Mouse (Mus musculus): ENCODE data around the gene Cnot2. TPM values are rescaled to one million over a fixed set of nuclear protein-coding genes. Genes with fewer than 3 reads are reported as not detected.

Gene Cnot2
- polyA plus RNA-seq, 1 experiment, result 24.9 TPM

DNA sequence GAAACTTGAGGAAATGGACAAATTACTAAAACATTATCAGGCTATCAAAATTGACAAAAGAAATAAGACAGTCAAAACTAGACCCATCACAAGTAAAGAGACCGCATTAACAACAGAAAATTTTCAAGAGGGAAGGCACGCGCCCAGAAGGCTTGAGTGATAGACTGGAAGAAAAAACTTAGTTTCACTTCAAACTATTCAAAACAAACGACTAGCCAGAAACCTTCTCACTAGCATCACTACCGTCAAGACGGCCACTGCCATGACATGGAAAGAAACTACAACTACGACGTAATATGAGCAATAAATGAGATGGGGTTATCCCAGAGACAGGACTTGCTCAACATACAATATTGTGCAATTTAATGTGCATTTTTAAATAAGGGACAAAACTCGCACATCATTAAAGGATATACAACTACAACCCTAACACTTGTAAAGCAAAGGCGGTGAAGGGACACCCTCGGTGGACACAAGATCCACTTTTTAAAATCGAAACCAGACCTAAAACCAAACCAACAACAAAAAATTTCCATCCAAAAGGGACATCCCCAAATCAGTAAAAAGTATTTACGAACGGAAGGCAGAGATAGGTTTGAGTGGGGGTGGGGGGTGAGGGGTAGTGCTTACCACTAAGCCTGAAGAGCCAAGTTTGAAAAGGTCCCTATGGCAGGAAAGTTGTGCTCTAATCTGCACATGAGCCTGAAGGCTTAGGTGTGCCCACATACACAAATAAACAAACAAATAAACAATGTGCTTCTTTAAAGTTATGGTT lies 16.3 kb downstream of the Cnot2 start:
- DNase-seq (ENCODE audit: low read depth, low spot score), result no peak
- 87% methylated on average over 14 of the region's 14 CpGs for WGBS

DNA sequence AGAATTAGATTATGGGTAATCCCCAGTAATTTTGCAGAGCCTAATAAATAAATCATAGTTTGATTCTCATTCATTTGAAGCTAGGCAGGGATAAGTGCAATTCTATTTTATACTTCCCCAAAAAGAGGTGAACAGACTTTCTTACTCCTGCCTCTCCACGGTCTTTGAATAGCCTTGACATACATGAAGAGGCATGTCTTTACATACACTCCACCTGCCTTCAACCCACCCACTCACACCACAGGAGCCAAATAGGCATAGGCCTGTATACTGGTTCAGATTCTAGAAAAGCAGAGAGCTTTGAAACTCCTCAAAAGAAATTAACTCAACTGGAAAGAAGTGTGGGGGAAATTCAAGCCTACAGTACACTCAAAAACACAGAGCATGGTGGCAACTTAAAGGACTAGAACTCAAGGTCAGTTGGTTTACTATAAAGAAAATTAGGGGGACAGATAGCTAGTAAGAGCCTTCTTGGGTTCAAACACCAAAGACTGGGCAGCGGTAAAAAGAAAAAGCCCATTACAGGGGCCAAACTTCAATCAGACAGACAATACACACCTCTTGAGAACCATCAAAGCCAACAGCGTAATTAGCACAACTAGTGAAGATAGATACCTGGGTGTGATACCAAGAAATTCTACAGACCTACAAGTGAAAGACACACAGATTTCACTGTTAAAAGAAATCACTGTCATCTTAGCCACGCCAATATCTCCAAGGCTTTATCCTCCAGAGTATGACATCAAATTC lies 18.4 kb downstream of the Cnot2 start:
- WGBS, result 81% methylated on average over 4 of the region's 4 CpGs
- DNase-seq (ENCODE audit: low read depth, low spot score), result no peak

- DNase-seq (ENCODE audit: low read depth, low spot score), result no peak
- WGBS, result 75% methylated on average over 4 of the region's 4 CpGs
Measured at GRCm38 (mm10) chr10:116562210-116562609, 19.1 kb downstream of the Cnot2 start.

- WGBS, result 29% methylated on average over 1 of the region's 1 CpGs
- DNase-seq (ENCODE audit: low read depth, low spot score), result no peak
Measured at GRCm38 (mm10) chr10:116559171-116559570, 22.1 kb downstream of the Cnot2 start.

- 88% methylated on average over 1 of the region's 1 CpGs for WGBS
- no peak for DNase-seq (ENCODE audit: low read depth, low spot score)
Measured at GRCm38 (mm10) chr10:116557166-116557565, 24.1 kb downstream of the Cnot2 start.

DNA sequence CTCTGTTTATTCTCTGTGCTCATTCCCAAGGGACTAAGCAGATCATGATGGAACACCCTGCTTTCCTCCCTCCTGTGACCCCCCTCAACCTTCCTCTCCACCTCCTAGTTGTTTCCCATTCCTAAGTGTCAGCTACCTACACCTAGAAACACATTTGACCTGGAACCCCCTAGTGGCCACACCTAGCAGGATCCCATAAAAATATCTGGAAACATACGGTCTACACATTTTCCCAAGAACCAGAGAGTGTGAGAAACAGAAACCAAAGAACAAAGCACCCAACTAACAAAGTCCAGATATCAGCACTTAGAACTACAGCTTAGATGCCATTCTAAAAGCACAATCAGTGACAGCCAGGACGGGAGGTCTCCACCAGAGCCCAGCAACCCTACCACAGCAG lies 26.9 kb downstream of the Cnot2 start:
- DNase-seq (ENCODE audit: low read depth, low spot score), result no peak
- WGBS, result 26% methylated on average over 2 of the region's 2 CpGs

DNA sequence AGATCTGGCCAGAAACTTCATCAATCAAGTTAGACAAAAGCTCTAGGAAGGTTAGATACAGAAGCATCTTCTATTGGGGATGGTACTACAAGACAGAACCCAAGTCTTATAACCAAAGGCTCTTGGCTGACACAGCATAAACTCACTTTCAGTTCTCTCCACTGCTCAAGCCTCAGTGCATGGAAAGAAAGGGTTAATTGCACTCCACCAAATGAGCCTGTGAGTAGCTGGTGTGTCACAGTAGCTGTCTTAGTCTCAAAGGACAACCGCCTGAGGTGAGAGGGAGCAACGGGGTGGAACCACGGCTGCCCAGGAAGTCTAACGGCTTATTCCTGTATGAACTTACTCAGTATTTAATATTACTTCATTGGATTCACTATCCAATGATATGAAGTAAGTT lies 33.4 kb downstream of the Cnot2 start:
- WGBS, result 32% methylated on average over 4 of the region's 4 CpGs
- no peak for DNase-seq (ENCODE audit: low read depth, low spot score)

GRCm38 (mm10) chr10:116546177-116546576 lies 35.1 kb downstream of the Cnot2 start:
- no peak for DNase-seq (ENCODE audit: low read depth, low spot score)
- WGBS, result 91% methylated on average over 3 of the region's 3 CpGs

DNA sequence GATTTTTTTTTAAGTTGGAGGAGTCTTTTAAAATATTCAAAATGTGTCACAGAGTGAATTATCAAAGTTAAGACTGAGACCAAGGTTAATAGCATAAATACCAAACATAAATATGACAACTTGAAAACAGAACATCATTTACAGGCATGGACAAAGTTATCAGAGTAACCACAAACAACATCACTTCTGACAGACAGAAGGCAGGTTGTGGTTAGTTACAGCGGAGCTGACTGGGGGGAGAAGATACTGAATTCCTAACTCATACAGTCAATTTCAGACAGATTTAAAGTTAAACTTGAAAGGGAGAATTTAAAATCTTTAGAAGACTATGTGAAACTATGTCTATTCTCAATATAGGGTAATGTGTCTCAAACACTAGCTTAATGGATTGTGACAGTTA lies 38.2 kb downstream of the Cnot2 start:
- WGBS, result 94% methylated on average over 1 of the region's 1 CpGs
- no peak for DNase-seq (ENCODE audit: low read depth, low spot score)

DNA sequence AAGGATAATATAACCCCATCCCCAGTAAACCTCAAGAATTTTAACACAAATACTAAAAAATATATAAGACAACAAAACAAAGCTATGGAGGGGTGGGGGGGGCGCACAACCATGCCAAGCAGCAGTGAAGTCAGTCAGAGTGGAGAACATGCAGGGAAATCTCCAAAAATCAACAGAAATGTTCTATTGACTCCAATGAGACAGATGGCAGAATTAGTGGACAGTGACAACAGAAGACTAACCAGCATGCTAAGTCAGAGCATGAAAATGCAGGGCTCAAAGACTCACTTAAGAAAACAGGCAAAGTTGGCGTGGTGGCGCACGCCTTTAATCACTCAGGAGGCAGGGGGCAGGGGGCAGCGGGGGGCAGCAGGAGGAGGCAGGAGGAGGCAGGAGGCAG lies 40.6 kb downstream of the Cnot2 start:
- WGBS, result 78% methylated on average over 5 of the region's 5 CpGs
- no peak for DNase-seq (ENCODE audit: low read depth, low spot score)

GRCm38 (mm10) chr10:116537495-116537894 lies 43.8 kb downstream of the Cnot2 start:
- DNase-seq (ENCODE audit: low read depth, low spot score), result no peak
- 87% methylated on average over 3 of the region's 3 CpGs for WGBS

DNA sequence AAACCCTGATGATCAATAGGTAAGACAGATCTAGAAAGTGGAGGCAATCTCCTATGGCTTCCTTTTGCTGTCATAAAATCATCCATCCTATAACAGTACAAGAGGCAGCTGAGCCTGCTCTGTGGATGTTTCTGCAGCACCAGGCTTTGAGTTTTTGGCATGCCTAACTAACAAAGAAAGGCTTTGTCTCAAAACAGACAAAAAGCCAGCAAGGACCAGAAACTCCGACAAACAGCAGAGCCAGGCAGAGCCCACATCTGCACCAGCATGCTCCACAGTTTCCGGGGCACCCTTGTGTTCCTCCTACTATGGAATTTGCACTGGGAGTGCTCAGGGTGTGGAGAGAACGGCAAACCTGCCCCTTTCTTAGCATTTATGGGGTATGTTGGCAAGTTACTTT lies 47.0 kb downstream of the Cnot2 start:
- peak; percentile 50 for DNase-seq (ENCODE audit: low read depth, low spot score)
- WGBS, result 19% methylated on average over 3 of the region's 3 CpGs

- DNase-seq (ENCODE audit: low read depth, low spot score), result no peak
- whole genome bisulfite sequencing, result 44% methylated on average over 3 of the region's 3 CpGs
Measured at GRCm38 (mm10) chr10:116532561-116532960, 48.8 kb downstream of the Cnot2 start.

DNA sequence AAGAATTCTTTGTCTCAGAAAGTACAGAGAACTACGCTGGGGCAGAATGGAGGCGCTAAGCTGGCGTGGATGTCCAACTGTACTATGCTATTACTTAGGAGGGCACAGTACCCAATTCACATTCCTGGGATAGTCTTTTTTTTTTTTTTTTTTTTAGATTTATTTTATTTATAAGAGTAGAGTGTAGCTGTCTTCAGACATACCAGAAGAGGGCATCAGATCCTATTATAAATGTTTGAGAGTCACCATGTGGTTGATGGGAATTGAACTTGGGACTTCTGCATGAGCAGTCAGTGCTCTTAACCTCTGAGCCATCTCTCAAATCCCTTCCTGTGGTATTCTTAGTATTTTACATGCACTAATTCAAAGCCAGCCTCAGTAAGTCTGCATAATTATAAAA lies 50.2 kb downstream of the Cnot2 start:
- WGBS, result 87% methylated on average over 3 of the region's 3 CpGs
- no peak for DNase-seq (ENCODE audit: low read depth, low spot score)

DNA sequence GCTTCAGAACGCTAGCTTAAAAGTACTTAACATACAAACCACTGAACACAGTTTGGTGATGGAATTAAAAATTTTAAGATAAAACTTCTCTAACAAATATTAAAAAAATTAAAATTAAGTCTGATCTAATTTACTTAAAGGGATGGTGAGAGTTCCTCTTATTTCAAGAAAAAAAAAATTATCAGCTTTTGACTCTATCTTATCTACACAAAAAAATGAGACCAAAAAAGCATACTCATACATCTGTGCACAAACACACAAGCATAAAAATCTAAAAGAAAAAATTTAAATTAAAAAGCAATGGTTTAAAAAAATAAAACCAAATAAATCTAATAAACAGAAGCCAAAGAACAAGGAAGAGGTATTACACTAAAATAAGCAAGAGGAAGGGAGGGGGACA lies 61.7 kb downstream of the Cnot2 start:
- 91% methylated on average over 1 of the region's 1 CpGs for WGBS
- DNase-seq (ENCODE audit: low read depth, low spot score), result no peak

DNA sequence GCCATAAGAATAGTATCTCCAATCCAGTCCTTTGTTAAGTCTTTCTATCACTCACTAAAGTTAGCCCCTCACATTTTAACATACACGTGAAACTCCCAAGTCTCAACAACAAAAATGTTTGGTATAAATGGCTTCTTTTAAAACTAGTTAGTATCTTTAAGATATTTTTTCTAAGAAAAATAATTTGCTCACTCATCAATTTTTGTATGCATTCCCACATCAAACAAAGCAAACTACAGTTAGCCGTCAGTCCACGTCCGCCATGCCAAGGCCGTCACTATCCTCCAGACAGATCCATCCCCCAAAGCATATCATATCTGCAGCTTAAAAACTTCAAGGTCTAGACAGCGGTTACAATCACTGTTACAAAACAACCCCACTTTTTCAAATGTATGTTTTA lies 65.7 kb downstream of the Cnot2 start:
- DNase-seq (ENCODE audit: low read depth, low spot score), result no peak
- WGBS, result 93% methylated on average over 6 of the region's 6 CpGs

GRCm38 (mm10) chr10:116515158-116515557 lies 66.2 kb downstream of the Cnot2 start:
- 90% methylated on average over 4 of the region's 4 CpGs for WGBS
- no peak for DNase-seq (ENCODE audit: low read depth, low spot score)

GRCm38 (mm10) chr10:116513254-116513635 lies 68.1 kb downstream of the Cnot2 start:
- no peak for DNase-seq (ENCODE audit: low read depth, low spot score)
- 69% methylated on average over 7 of the region's 7 CpGs for WGBS

DNA sequence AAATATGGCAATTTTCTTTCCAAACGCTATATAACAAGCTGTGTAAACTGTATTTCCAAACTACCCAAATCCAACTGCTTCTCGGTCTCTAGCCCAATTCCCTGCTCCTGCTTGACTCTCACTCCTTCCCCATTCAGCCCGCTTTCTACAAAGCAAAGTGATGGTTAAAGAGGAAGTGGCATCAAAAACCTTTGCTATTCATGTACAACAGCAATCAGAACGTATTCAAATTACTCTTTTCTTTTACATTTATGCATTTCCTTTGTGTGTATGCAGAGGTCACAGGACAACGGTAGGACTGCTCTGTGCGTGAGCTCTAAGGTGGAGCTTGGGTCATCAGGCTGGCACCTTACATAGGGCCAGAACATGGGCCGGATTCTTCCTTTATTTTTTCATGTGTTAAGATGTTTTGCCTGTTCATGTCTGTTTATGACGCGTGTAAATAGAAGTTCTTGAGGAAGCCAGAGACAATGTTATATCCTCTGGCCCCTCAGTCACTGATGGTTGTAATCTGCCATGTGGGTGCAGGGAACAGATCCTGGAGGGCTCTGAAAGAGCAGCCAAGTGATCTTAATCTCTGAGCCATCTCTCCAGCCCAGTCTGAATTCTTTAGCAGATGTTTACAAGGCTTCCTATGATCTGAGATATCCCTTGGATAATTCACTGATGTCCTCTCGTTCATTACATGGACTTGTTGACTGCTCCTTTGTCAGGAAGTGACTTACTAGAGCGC lies 68.6 kb downstream of the Cnot2 start:
- no peak for DNase-seq (ENCODE audit: low read depth, low spot score)
- WGBS, result 89% methylated on average over 11 of the region's 11 CpGs

GRCm38 (mm10) chr10:116505303-116506014 lies 75.9 kb downstream of the Cnot2 start:
- WGBS, result 77% methylated on average over 7 of the region's 7 CpGs
- DNase-seq (ENCODE audit: low read depth, low spot score), result no peak
